Mouse (Mus musculus) heart, embryonic 13.5 days (tissue): ENCODE results near the gene Man2a2. TPM values are rescaled to one million over a fixed set of nuclear protein-coding genes. Genes with fewer than 3 reads are reported as not detected.

Experiments
- ATAC-seq: fragments of 200-750 bp; cut with Nextera tagmentation; 2 replicates; pipeline ENCODE4 v1.8.0; 2017; ENCODE audit warnings: moderate TSS enrichment; ENCODE audit not compliant: insufficient number of reproducible peaks, low FRiP score, low TSS enrichment; ENCODE audit errors: extremely low read depth
- H3K27ac ChIP-seq: fragments of 300-500 bp; sonication (generic); replicated peaks from 2 replicates; pipeline ENCODE4 v1.5.1; 2015; ENCODE audit warnings: moderate library complexity, mild to moderate bottlenecking, inconsistent platforms
- H3K27me3 ChIP-seq: fragments of 300-500 bp; sonication (generic); replicated peaks from 2 replicates; pipeline ENCODE4 v1.6.1; 2015; ENCODE audit warnings: mild to moderate bottlenecking, inconsistent platforms
- H3K36me3 ChIP-seq: fragments of 300-500 bp; sonication (generic); 2 replicates; pipeline ENCODE4 v1.6.1; 2015; ENCODE audit warnings: mild to moderate bottlenecking, inconsistent platforms
- H3K4me1 ChIP-seq: fragments of 300-500 bp; sonication (generic); 2 replicates; pipeline ENCODE4 v1.6.1; 2015; ENCODE audit warnings: inconsistent platforms
- H3K4me2 ChIP-seq: fragments of 300-500 bp; sonication (generic); 2 replicates; pipeline ENCODE4 v1.6.1; 2015; ENCODE audit warnings: inconsistent platforms, mild to moderate bottlenecking, moderate library complexity
- H3K4me3 ChIP-seq: fragments of 300-500 bp; sonication (generic); 2 replicates; pipeline ENCODE4 v1.5.1; 2015; ENCODE audit warnings: moderate library complexity, mild to moderate bottlenecking, inconsistent platforms
- H3K9ac ChIP-seq: fragments of 300-500 bp; sonication (generic); 2 replicates; pipeline ENCODE4 v1.6.1; 2015; ENCODE audit warnings: inconsistent platforms, mild to moderate bottlenecking, moderate library complexity
- H3K9me3 ChIP-seq: fragments of 300-500 bp; sonication (generic); 2 replicates; pipeline ENCODE4 v1.6.1; 2016; ENCODE audit warnings: inconsistent platforms
- WGBS: fragments of 180-500 bp; shearing (Covaris S2); methylation state at CpG from one replicate; pipeline ENCODE4 v1.1.7; 2015; ENCODE audit warnings: mixed read lengths; 5-methylcytosine and 5-hydroxymethylcytosine counted together
- polyA plus RNA-seq: library from polyadenylated mRNA; unstranded; fragments of >200 nt; fragmentation: Nextera tagmentation; extraction: Ambion mirVana; gene quantifications from 2 replicates; pipeline ENCODE4 v1.2.1, GENCODE M21; 2015

The Man2a2 gene
- polyA plus RNA-seq, 1 experiment from 2014 or later, result 19.3 TPM

- Histone ChIP-seq H3K27ac (peak overlapping the region; percentile 61), H3K4me3 (peak overlapping the region; percentile 6; the same call in 1 of the 2 replicates), H3K9ac (peak overlapping the region; percentile 94), H3K27me3 (no peaks in the 10 kb centered on the region), H3K9me3 (no peaks in the 10 kb centered on the region), H3K4me1 (peaks cover 31% of the 10 kb centered on the region), H3K36me3 (peaks cover 49% of the 10 kb centered on the region), H3K4me2 (peak overlapping the region; percentile 85)
- ATAC-seq, result no peak
- 67% methylated on average over 20 of the region's 20 CpGs for WGBS
Observed at GRCm38 (mm10) chr7:80368635-80369421, 2.3 kb downstream of the Man2a2 start.

GRCm38 (mm10) chr7:80368009-80368408 is 3.2 kb downstream of the Man2a2 start:
- no peaks in the 10 kb centered on the region for H3K9me3 ChIP-seq
- H3K4me3 ChIP-seq, result no peak overlapping the region
- WGBS, result 79% methylated on average over 9 of the region's 9 CpGs
- no peak for ATAC-seq
- H3K27ac ChIP-seq, result peak overlapping the region; percentile 61
- H3K4me1 ChIP-seq, result peaks cover 31% of the 10 kb centered on the region
- no peaks in the 10 kb centered on the region for H3K27me3 ChIP-seq
- H3K36me3 ChIP-seq, result peaks cover 57% of the 10 kb centered on the region
- 0 out of 2 replicates have a peak overlapping the region, but pooled peaks have one; percentile 85 for H3K4me2 ChIP-seq
- peak overlapping the region; percentile 50; the same call in 1 of the 2 replicates for H3K9ac ChIP-seq

- 92% methylated on average over 7 of the region's 7 CpGs for WGBS
- ATAC-seq, result no peak
Observed at GRCm38 (mm10) chr7:80367232-80367631, 3.9 kb downstream of the Man2a2 start.

GRCm38 (mm10) chr7:80365759-80366158 is 5.4 kb downstream of the Man2a2 start:
- no peak overlapping the region for H3K27ac ChIP-seq
- H3K36me3 ChIP-seq, result peaks cover 79% of the 10 kb centered on the region
- 60% methylated on average over 2 of the region's 2 CpGs for WGBS

More at GRCm38 (mm10) chr7:80367232-80367631, 3.9 kb downstream of the Man2a2 start:
- Histone ChIP-seq H3K4me3 (no peak overlapping the region), H3K27ac (no peak overlapping the region), H3K4me1 (peaks cover 31% of the 10 kb centered on the region), H3K9me3 (no peaks in the 10 kb centered on the region), H3K27me3 (no peaks in the 10 kb centered on the region), H3K36me3 (peaks cover 65% of the 10 kb centered on the region), H3K9ac (no peak overlapping the region), H3K4me2 (no peak overlapping the region)

DNA sequence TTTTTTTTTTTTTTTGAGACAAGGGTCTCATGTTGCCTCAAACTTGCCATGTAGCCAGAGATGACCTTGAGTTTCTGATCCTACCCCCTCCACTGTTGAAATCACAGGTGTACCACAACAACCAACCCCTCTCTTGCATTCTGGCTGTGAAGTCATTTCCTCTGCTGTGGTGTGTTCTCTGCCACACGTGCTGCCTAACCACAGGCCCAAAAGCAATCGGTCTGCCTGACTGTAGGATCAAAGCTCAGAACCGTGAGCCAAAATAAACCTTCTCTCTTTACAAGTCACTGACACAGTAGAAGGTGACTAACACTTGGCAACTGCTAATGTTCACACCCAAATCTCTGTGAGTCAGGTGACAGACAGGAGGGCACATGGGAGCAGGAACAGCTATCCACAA is 10.7 kb downstream of the Man2a2 start:
- Histone ChIP-seq H3K27ac (no peak overlapping the region), H3K36me3 (peaks cover 100% of the 10 kb centered on the region), H3K9ac (no peak overlapping the region), H3K4me3 (no peak overlapping the region), H3K27me3 (no peaks in the 10 kb centered on the region), H3K9me3 (no peaks in the 10 kb centered on the region), H3K4me1 (peaks cover 21% of the 10 kb centered on the region), H3K4me2 (no peak overlapping the region)
- WGBS, result 47% methylated on average over 3 of the region's 3 CpGs
- ATAC-seq, result no peak

More at GRCm38 (mm10) chr7:80365759-80366158, 5.4 kb downstream of the Man2a2 start:
- no peak overlapping the region for H3K4me2 ChIP-seq
- H3K4me3 ChIP-seq, result no peak overlapping the region
- ATAC-seq, result no peak
- no peaks in the 10 kb centered on the region for H3K27me3 ChIP-seq
- H3K9me3 ChIP-seq, result no peaks in the 10 kb centered on the region
- H3K4me1 ChIP-seq, result peaks cover 29% of the 10 kb centered on the region
- no peak overlapping the region for H3K9ac ChIP-seq

DNA sequence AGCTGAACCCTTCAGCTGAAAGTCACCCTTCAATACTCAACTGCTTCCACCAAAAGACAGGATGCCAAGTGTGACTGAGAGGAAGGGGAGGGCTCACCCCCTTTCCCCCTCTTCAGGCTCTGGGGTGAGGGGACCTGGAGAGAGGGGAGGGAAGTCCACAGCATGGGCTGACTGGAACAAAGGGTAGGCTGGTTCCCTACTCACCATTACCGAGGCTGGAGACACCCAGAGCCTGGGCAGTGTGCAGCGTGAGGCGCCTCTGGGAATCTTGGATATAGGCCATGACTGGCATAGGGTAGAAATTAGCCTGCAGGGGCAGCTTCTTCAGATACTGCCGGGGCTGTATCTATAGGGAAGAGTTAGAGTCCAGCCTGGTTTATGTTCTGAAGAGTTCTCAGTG is 13.1 kb downstream of the Man2a2 start:
- Histone ChIP-seq H3K4me1 (peaks cover 21% of the 10 kb centered on the region), H3K36me3 (peaks cover 96% of the 10 kb centered on the region), H3K27ac (peak overlapping the region; percentile 70), H3K9me3 (no peaks in the 10 kb centered on the region), H3K4me2 (no peak overlapping the region), H3K9ac (no peak overlapping the region), H3K4me3 (no peak overlapping the region), H3K27me3 (no peaks in the 10 kb centered on the region)
- no peak for ATAC-seq
- 66% methylated on average over 4 of the region's 4 CpGs for WGBS

GRCm38 (mm10) chr7:80357156-80357555 is 14.0 kb downstream of the Man2a2 start:
- no peak overlapping the region for H3K9ac ChIP-seq
- H3K9me3 ChIP-seq, result no peaks in the 10 kb centered on the region
- ATAC-seq, result no peak
- H3K36me3 ChIP-seq, result peaks cover 96% of the 10 kb centered on the region
- peak overlapping the region; percentile 70 for H3K27ac ChIP-seq
- no peaks in the 10 kb centered on the region for H3K27me3 ChIP-seq
- H3K4me1 ChIP-seq, result peaks cover 21% of the 10 kb centered on the region
- 55% methylated on average over 8 of the region's 8 CpGs for WGBS
- no peak overlapping the region for H3K4me3 ChIP-seq
- H3K4me2 ChIP-seq, result no peak overlapping the region

DNA sequence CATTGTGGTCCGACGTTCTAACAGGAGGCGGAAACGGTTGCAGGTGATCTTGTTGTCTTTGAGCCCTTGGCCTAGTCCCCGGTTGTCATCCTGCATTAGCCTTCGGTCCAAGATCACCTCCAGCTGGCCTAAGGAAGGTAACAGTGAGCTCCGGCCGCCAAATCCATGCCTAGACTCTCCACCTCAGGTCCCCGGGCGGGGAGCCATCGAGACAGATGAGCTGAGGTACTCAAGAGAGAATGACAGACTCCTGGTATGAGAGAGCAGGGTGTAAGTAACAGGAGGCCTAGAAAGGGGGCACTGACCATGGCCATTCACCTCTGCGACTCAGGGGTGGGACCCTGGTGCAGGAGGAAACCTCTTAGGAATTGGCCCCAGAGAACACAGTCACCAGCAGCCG is 14.8 kb downstream of the Man2a2 start:
- peaks cover 94% of the 10 kb centered on the region for H3K36me3 ChIP-seq
- H3K9me3 ChIP-seq, result no peaks in the 10 kb centered on the region
- H3K4me1 ChIP-seq, result peaks cover 21% of the 10 kb centered on the region
- no peak overlapping the region for H3K4me3 ChIP-seq
- ATAC-seq, result no peak
- WGBS, result 87% methylated on average over 13 of the region's 13 CpGs
- H3K4me2 ChIP-seq, result no peak overlapping the region
- no peaks in the 10 kb centered on the region for H3K27me3 ChIP-seq
- H3K9ac ChIP-seq, result no peak overlapping the region
- peak overlapping the region; percentile 67 for H3K27ac ChIP-seq

DNA sequence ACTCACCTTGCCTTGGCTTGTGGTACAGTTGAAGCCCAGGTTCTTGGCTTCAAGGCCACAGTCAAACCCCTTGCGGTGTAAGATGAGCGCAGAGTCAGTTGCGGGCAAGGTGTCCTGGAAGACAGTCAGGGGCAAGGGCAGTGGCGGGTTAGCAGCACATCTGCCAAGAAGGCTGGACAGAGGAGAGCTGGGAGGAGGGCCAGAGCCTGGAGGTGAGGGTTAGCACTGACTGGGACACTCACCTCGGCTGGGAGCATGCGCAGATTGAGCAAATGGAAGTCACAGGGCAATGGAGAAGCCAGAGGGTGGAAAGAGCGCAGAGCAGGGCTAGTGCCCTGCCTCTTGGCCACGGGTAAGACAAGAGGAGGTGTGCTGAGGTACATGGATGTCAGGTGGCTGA is 18.3 kb downstream of the Man2a2 start:
- 93% methylated on average over 8 of the region's 8 CpGs for WGBS
- no peak overlapping the region for H3K27ac ChIP-seq
- H3K4me2 ChIP-seq, result no peak overlapping the region
- H3K9me3 ChIP-seq, result no peaks in the 10 kb centered on the region
- H3K9ac ChIP-seq, result no peak overlapping the region
- peaks cover 83% of the 10 kb centered on the region for H3K36me3 ChIP-seq
- no peaks in the 10 kb centered on the region for H3K27me3 ChIP-seq
- peaks cover 15% of the 10 kb centered on the region for H3K4me1 ChIP-seq
- H3K4me3 ChIP-seq, result no peak overlapping the region
- ATAC-seq, result no peak

- Histone ChIP-seq H3K4me3 (no peak overlapping the region), H3K9ac (no peak overlapping the region), H3K4me1 (peaks cover 16% of the 10 kb centered on the region), H3K27ac (no peak overlapping the region), H3K27me3 (no peaks in the 10 kb centered on the region), H3K9me3 (no peaks in the 10 kb centered on the region), H3K4me2 (no peak overlapping the region), H3K36me3 (peaks cover 62% of the 10 kb centered on the region)
- WGBS, result 43% methylated on average over 2 of the region's 2 CpGs
- no peak for ATAC-seq
Observed at GRCm38 (mm10) chr7:80350808-80351207, 20.4 kb downstream of the Man2a2 start.

GRCm38 (mm10) chr7:80347670-80348586 is 23.2 kb downstream of the Man2a2 start:
- Histone ChIP-seq H3K4me2 (no peak overlapping the region), H3K27ac (no peak overlapping the region), H3K9ac (0 out of 2 replicates have a peak overlapping the region, but pooled peaks have one; percentile 28), H3K4me3 (no peak overlapping the region), H3K27me3 (no peaks in the 10 kb centered on the region), H3K4me1 (peaks cover 24% of the 10 kb centered on the region), H3K36me3 (peaks cover 42% of the 10 kb centered on the region), H3K9me3 (no peaks in the 10 kb centered on the region)
- ATAC-seq, result no peak
- 66% methylated on average over 13 of the region's 13 CpGs for WGBS
